Mouse (Mus musculus) MEL (cell line): ENCODE data around the gene Dag1.

Experiments
- CTCF ChIP-seq, 3 experiments: IDR thresholded peaks in 2 of 3; conservative IDR thresholded peaks in 1 of 3; 2 replicates each; pipeline ENCODE4 v1.5.1; 2011 to 2012; ENCODE audit warnings: low read length in 3 of 3, low read depth in 2 of 3, mild to moderate bottlenecking in 2 of 3, improper control_type of control experiment in 1 of 3, inconsistent platforms in 1 of 3, mixed read lengths in 1 of 3, moderate library complexity in 1 of 3; ENCODE audit not compliant: control insufficient read depth in 1 of 3, insufficient read depth in 1 of 3, poor library complexity in 1 of 3, severe bottlenecking in 1 of 3
- POLR2A ChIP-seq, 2 experiments: IDR thresholded peaks; 2 replicates each; pipeline ENCODE4 v1.6.1; 2011 to 2012; ENCODE audit warnings: low read length in 2 of 2, mild to moderate bottlenecking in 2 of 2, control low read depth in 1 of 2, improper control_type of control experiment in 1 of 2, low read depth in 1 of 2, moderate library complexity in 1 of 2; ENCODE audit not compliant: control insufficient read depth in 1 of 2, insufficient read depth in 1 of 2, poor library complexity in 1 of 2
- USF2 ChIP-seq, 2 experiments: IDR thresholded peaks; 2 replicates each; pipeline ENCODE4 v1.6.1; 2011 to 2012; ENCODE audit warnings: improper control_type of control experiment in 2 of 2, low read length in 2 of 2, borderline replicate concordance in 1 of 2, inconsistent platforms in 1 of 2, low read depth in 1 of 2, mild to moderate bottlenecking in 1 of 2; ENCODE audit not compliant: insufficient read depth in 1 of 2

GRCm38 (mm10) chr9:108154814-108155213, 108.9 kb downstream of the Dag1 start:
- TF ChIP-seq POLR2A (IDR thresholded peaks at IDR 0.05; ENCODE audit: control insufficient read depth in 1 of 2, insufficient read depth in 1 of 2, low read depth in 1 of 2, low read length in 2 of 2, poor library complexity in 1 of 2) (no peak), CTCF (IDR thresholded peaks at IDR 0.05 in 2 of 3, conservative IDR thresholded peaks at IDR 0.05 in 1 of 3; ENCODE audit: control insufficient read depth in 1 of 3, insufficient read depth in 1 of 3, low read depth in 2 of 3, low read length in 3 of 3, poor library complexity in 1 of 3, severe bottlenecking in 1 of 3) (no peak), USF2 (IDR thresholded peaks at IDR 0.05; ENCODE audit: borderline replicate concordance in 1 of 2, insufficient read depth in 1 of 2, low read depth in 1 of 2, low read length in 2 of 2) (no peak)
